Mouse (Mus musculus) cerebellum, adult 2 months (tissue): ENCODE measurements around the gene Hoxd11.

Experiments
- CTCF ChIP-seq: fragments of 200-500 bp; IDR thresholded peaks from 2 replicates; pipeline ENCODE4 v1.5.1; 2011; ENCODE audit warnings: low read depth, mild to moderate bottlenecking, control low read depth, low read length, moderate library complexity, borderline replicate concordance; ENCODE audit not compliant: insufficient read depth
- POLR2A ChIP-seq: fragments of 200-500 bp; IDR thresholded peaks from 2 replicates; pipeline ENCODE4 v1.6.1; 2011; ENCODE audit warnings: low read length, control low read depth, borderline replicate concordance; ENCODE audit not compliant: insufficient read depth

GRCm38 (mm10) chr2:74695383-74695782 lies 16.0 kb downstream of the Hoxd11 start:
- no peak for TF ChIP-seq POLR2A
- no peak for TF ChIP-seq CTCF
